Mouse (Mus musculus): ENCODE measurements around the gene Itgax.

GRCm38 (mm10) chr7:128136927-128137326 is 7.6 kb downstream of the Itgax start:
- no peak for TF ChIP-seq CTCF (IDR thresholded peaks at IDR 0.05; ENCODE audit: borderline replicate concordance, extremely low read depth, insufficient read depth, insufficient read length)
- TF ChIP-seq POLR2A (IDR thresholded peaks at IDR 0.05; ENCODE audit: borderline replicate concordance, extremely low read depth, insufficient read depth, insufficient read length, poor library complexity, severe bottlenecking) = no peak

Data from brain, embryonic 14.5 days (tissue).